Mouse (Mus musculus) bone marrow, adult 2 months (tissue): ENCODE measurements around the gene Otop3. TPM values are rescaled to one million over a fixed set of nuclear protein-coding genes. Genes with fewer than 3 reads are reported as not detected.

Experiments
- H3K27ac ChIP-seq: fragments of 200-500 bp; 2 replicates; pipeline ENCODE4 v1.5.1; 2012; ENCODE audit warnings: low read depth, mild to moderate bottlenecking, control low read depth, inconsistent platforms, low read length; ENCODE audit not compliant: control insufficient read depth, poor library complexity, insufficient read depth
- H3K4me1 ChIP-seq: fragments of 200-500 bp; 2 replicates; pipeline ENCODE4 v1.6.1; 2011; ENCODE audit warnings: low read length; ENCODE audit not compliant: control insufficient read depth, insufficient read depth
- H3K4me3 ChIP-seq: fragments of 200-500 bp; replicated peaks from 2 replicates; pipeline ENCODE3; 2011; ENCODE audit warnings: mild to moderate bottlenecking, low read depth, low read length, control low read depth; ENCODE audit not compliant: control insufficient read depth
- CTCF ChIP-seq: fragments of 200-500 bp; IDR thresholded peaks from 2 replicates; pipeline ENCODE4 v1.5.1; 2011; ENCODE audit warnings: low read length, control low read depth; ENCODE audit not compliant: control insufficient read depth, insufficient read depth
- POLR2A ChIP-seq: fragments of 200-500 bp; IDR thresholded peaks from 2 replicates; pipeline ENCODE4 v1.6.1; 2011; ENCODE audit warnings: low read depth, mild to moderate bottlenecking, control low read depth, low read length, borderline replicate concordance; ENCODE audit not compliant: control insufficient read depth
- WGBS: fragments of 180-500 bp; shearing (Covaris S2); methylation state at CpG from one replicate; pipeline ENCODE4 v1.1.7; 2018; 5-methylcytosine and 5-hydroxymethylcytosine counted together
- polyA plus RNA-seq: library from polyadenylated mRNA; stranded (reverse); fragments of >200 nt; gene quantifications from 2 replicates; pipeline ENCODE4 v1.2.4, GENCODE M21; 2011; ENCODE audit warnings: low replicate concordance; ENCODE audit not compliant: missing spikeins, insufficient read depth, insufficient read length

Otop3 gene
- polyA plus RNA-seq, 1 experiment: not detected

DNA sequence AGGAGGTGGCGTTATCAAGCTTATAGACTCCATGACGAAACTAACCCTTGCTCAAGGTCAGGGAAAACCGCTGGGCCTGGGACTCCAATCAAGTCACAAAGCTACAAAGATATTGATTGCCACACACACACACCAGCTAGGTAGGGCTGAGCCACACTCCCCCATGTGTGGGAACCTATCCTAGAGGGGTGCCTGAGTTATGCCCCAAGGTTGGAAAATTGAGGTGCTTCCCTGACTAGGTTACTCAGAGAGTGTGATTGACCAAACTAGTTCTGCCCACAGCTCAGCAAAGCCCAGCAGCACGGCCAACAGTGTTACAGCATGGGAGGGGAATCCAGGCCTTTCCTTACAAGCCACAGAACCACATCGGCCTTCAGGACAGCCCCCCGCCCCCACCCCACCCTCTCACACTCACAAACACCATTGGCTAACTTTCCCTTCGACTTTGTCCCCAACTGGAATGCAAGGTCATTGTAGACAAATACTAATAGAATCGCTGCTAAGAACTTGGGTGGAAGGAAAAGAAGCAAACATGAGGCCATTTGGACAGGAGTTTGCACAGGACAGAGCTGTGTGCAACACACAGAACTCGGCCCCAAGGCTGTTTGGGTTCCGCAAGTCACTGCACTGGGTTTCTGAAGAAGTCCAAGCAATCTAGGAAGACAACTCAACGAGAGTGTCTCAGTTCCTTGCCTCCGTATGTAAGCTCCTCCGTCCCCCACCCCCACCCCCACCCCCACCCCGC lies 41.7 kb upstream of the Otop3 start:
- no peak overlapping the region for H3K27ac ChIP-seq
- TF ChIP-seq POLR2A (no peak), CTCF (no peak)
- WGBS: 60% methylated on average over 14 of the region's 14 CpGs

DNA sequence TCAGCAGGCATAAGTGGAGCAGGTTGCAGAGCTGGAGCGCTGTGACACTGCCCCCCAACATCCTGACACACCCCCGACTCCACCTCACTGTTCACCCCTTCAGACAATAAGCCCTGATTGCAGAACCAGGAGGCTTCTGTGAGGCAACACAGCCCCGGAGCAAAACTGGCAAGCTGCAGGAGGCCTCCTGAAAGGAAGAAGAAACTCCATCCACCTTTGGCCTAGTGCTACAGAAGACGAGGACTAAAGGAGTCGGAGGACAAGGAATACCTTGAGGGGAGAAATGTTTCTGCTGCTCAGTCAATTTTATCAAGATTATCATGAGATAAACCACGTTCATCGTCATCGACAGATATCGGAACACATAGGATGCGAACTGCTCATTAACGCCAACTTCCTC lies 38.6 kb upstream of the Otop3 start:
- peaks cover 1% of the 10 kb centered on the region for H3K4me1 ChIP-seq
- no peak for TF ChIP-seq POLR2A
- TF ChIP-seq CTCF: no peak
- 69% methylated on average over 11 of the region's 11 CpGs for WGBS
- H3K27ac ChIP-seq: no peak overlapping the region
- H3K4me3 ChIP-seq: no peak overlapping the region

More for the DNA sequence above, 41.7 kb upstream of the Otop3 start:
- Histone ChIP-seq H3K4me1 (peaks cover 1% of the 10 kb centered on the region), H3K4me3 (no peak overlapping the region)

DNA sequence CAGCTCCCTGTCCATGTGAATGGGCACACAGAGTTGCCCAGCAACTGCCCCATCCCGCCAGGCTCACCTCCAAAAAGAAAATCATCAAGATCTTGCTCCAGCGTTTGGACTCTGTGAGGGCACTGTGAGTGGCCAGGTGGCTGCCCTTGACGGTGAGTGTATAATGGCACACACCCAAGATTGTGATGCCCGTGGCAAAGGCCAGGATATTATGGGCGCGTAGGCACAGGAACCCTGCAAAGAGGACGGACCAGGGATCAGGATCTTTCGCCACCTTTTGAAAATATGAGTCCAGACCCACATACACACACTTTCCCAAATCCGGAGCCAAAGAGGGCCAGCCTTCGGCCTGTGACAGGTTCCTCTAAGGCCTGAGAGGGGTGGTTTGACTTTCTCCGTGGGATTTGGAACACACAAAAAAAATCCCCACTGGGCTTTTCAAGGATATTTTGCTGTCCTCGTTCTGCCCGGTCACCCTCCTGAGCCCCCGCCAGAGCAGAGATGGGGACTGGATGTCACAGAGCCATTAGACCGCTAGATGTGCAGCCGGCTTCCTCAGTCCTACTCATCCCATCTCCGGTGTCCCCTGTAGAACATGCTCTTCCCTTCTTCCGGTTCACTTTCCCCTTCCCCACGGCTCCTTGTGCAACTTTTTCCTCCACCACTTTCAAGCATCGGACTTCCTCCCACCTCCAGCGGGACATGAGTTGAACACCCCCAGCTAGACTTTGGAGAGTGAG lies 37.9 kb upstream of the Otop3 start:
- TF ChIP-seq POLR2A (no peak), CTCF (no peak)
- WGBS: 59% methylated on average over 21 of the region's 21 CpGs
- no peak overlapping the region for H3K27ac ChIP-seq
- H3K4me1 ChIP-seq: peaks cover 1% of the 10 kb centered on the region
- peak overlapping the region; percentile 21 for H3K4me3 ChIP-seq

DNA sequence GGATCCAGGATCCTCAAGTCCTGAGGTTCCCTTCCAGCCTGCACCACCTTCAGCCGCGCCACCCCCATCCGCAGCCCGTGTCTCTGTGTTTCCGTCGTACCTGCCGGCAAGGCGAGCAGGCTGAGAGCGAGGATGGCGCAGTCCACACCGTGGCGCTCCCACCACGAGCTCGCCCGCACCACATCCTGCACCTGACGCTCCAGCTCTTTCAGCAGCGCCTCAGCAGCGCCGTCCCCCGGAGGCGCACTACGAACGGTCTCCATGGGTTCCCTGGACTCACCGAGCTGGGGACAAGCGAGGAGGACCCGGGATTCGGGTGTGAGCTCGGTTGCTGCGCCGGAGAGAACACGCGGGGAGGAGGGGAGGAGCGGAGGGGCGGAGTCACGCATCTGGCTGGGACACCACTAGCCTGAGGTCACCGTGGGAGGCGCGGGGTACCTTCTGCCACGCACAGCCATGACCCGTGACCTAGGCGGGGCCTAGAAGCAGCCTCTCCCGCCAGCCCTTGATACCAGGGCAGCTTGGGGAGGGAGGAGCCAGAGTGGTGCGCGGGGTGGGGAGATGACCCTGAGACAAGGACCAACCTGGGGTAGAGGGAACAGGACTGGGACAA lies 37.2 kb upstream of the Otop3 start, which contains the start of gene Fads6:
TSS of gene Fads6 (minus strand) at position 450 of the 613 bp plus-strand sequence.
- TF ChIP-seq POLR2A (peak; percentile 27; the same call in 1 of the 2 replicates), CTCF (peak; percentile 21; the same call in 1 of the 2 replicates)
- 1% methylated on average over 44 of the region's 44 CpGs for WGBS
- H3K27ac ChIP-seq: no peak within 1 kb of the TSS
- peaks cover 1% of the 10 kb centered on the region for H3K4me1 ChIP-seq
- H3K4me3 ChIP-seq: peak within 1 kb of the TSS; percentile 21

DNA sequence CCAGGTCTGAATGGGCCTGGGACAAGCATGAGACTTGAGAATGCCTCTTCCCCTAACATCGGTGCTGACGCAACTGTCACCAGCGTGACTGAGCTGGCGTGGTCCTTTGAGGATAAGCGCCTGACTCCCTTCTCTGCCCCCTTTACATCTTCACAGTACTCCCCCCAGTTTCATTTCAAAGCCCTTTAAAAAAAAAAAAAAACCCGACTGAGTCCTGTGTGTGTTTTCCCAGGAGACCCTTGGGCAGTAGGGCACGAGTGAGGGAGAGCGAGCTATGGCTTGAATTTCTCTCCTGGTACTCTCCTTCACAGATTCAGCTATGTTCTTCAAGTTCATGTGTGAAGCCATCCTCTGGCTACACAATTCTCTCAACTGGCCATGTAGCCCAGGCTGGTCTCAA lies 36.4 kb upstream of the Otop3 start:
- Histone ChIP-seq H3K4me3 (no peak overlapping the region), H3K4me1 (peaks cover 1% of the 10 kb centered on the region), H3K27ac (no peak overlapping the region)
- 50% methylated on average over 8 of the region's 8 CpGs for WGBS
- TF ChIP-seq POLR2A (no peak), CTCF (no peak)

DNA sequence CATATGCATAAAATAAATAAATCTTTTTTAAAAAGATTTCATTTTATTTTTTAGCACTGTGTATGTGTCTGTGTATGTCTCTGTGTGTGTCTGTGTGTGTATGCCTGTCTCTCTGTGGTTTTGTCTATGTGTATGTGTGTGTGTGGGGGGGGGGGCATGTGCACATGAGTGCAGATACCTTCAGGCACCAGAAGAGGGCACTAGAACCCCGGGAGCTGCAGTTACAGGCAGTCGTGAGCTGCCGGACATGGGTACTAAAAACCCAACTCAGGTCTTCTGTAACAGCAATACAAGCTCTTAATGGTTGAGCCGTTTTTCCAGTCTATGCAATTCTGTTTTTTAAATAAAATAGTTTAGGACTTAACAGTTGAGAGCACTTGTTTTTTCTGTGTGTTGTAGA lies 33.8 kb upstream of the Otop3 start:
- Histone ChIP-seq H3K4me3 (no peak overlapping the region), H3K27ac (no peak overlapping the region), H3K4me1 (peaks cover 1% of the 10 kb centered on the region)
- 85% methylated on average over 4 of the region's 4 CpGs for WGBS
- TF ChIP-seq CTCF (0 out of 2 replicates have a peak, but pooled peaks have one; percentile 10), POLR2A (no peak)

DNA sequence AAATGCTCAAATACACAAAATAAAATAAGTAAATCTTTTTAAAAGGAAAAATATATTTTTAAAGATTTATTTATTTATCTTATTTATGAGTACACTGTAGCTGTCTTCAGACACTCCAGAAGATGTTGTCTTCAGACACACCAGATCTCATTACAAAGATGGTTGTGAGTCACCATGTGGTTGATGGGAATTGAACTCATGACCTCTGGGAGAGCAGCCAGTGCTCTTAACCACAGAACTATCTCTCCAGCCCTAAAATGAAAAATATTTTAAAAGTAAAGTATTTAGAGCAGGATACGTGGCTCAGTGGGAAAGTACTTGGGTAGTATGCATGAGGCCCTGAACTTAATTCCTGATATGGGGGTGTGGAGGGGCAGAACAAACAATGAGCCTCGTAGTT lies 33.2 kb upstream of the Otop3 start:
- Histone ChIP-seq H3K4me3 (no peak overlapping the region), H3K4me1 (peaks cover 1% of the 10 kb centered on the region; the same call in 1 of the 2 replicates), H3K27ac (no peak overlapping the region)
- TF ChIP-seq CTCF (no peak), POLR2A (no peak)
- 83% methylated on average over 2 of the region's 2 CpGs for WGBS

DNA sequence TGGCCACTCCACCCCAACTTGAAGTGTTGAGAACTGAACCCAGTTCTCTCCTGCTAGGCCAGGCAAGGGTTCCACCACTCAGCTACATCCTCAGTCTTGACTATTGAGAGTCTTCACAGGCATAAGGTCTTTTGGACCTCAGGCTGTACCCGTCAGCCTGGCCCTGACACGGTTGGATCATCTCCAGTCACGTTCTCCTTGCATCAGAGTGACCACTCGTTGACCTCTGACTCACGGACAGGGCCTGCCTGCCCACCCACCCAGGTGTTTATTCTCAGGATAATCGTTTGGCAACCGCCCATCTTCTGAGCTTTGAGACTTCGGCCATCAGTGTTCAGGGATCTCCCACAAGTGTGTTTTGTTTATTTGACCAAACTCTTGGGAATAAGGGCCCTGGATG lies 31.4 kb upstream of the Otop3 start:
- Histone ChIP-seq H3K4me1 (no peaks in the 10 kb centered on the region), H3K27ac (no peak overlapping the region), H3K4me3 (no peak overlapping the region)
- TF ChIP-seq CTCF: no peak
- TF ChIP-seq POLR2A: no peak
- 65% methylated on average over 8 of the region's 8 CpGs for WGBS
